Mouse (Mus musculus) embryonic fibroblast, embryonic 13.5 days (primary cell): ENCODE measurements around the gene Naaladl1.

Source experiments
- CTCF ChIP-seq: IDR thresholded peaks from 2 replicates; pipeline ENCODE4 v1.5.1; 2011; ENCODE audit warnings: mild to moderate bottlenecking, control low read depth, low read length, moderate library complexity, borderline replicate concordance; ENCODE audit not compliant: insufficient read depth
- POLR2A ChIP-seq: IDR thresholded peaks from 2 replicates; pipeline ENCODE4 v1.6.1; 2011; ENCODE audit warnings: low read depth, mild to moderate bottlenecking, control low read depth, low read length, moderate library complexity

DNA sequence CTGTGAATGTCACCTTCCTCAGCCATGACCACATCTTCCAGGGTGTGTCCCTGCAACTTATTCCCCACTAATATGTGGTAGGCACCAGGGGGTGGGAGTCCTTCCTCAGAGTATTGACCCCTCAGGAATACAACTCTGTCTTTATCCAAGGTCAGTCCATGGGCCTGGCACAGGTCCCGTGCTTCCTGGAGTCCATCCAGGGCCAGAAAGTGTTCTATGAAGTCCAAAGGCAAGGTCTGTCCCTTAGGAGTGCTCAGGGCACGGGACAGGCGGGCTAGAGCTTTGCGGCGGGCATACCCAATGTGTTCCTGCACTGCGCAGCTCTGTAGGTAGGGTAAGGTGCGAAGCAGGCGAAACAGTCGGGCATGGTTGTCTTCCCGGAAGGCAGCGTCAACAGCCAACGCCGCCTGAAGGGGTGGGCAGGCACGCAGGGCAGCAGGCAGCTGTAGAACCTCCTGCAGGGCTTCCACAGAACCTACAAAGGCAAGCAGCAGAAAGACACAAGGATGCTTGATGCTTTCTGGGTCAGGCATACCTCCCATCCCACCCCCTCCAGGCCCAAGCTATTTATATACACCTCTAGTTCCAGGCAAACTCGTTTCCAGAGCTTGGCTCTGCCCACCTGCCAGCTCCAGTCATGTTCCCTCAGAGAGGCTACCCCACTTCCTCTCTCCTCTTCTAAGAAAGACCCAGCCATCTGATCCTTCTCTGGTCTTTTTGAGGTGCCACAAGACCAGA lies 10.7 kb downstream of the Naaladl1 start:
- no peak for TF ChIP-seq CTCF
- TF ChIP-seq POLR2A = no peak
